Mouse (Mus musculus) left cerebral cortex, postnatal 36 days (tissue): Measurements from ENCODE around the gene Nin. TPM values are rescaled to one million over a fixed set of nuclear protein-coding genes. Genes with fewer than 3 reads are reported as not detected.

Source experiments
- DNase-seq, 2 experiments: peaks; one replicate each; pipeline ENCODE4 v3.0.0; 2021 to 2022; ENCODE audit warnings: low spot score in 2 of 2, mixed read lengths in 1 of 2
- intact Hi-C: fragments of 180-260 bp; cut with DNase I; formaldehyde crosslinking; loops from one replicate; pipeline ENCODE4 v1.15.1; 2025
- total RNA-seq, 2 experiments: library from RNA; stranded (reverse); gene quantifications; 2 replicates each; pipeline ENCODE4 v1.2.3; 2021

The Nin gene
- total RNA-seq, 2 experiments from 2014 or later: 54.4 to 72.2 TPM

GRCm38 (mm10) chr12:69977376-69977998, 136.0 kb downstream of the Nin start:
- no peak for DNase-seq
- intact Hi-C loops: no loop called here

GRCm38 (mm10) chr12:69976688-69977087, 136.8 kb downstream of the Nin start:
- no peak for DNase-seq
- intact Hi-C loops: no loop called here

DNA sequence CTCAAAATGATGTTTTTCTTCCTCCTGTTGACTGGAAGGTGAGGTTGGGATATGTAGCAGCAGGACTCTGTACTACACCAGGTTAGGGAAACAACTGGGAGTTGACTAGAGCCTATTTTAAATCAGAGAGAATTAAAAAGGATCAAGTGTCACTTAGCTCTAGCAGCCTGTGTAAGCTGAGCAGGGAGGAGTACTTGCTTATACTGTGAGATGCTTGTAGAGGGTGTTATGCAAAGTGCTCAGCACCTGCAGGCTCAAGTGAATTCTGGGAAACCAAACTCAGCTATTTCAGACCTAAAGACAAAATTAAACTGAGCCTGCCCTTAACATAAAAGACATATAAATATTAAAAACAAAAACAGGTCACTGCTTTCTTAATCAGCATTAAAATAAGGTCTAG, 139.9 kb downstream of the Nin start:
- intact Hi-C loops: no loop called here
- no peak for DNase-seq

DNA sequence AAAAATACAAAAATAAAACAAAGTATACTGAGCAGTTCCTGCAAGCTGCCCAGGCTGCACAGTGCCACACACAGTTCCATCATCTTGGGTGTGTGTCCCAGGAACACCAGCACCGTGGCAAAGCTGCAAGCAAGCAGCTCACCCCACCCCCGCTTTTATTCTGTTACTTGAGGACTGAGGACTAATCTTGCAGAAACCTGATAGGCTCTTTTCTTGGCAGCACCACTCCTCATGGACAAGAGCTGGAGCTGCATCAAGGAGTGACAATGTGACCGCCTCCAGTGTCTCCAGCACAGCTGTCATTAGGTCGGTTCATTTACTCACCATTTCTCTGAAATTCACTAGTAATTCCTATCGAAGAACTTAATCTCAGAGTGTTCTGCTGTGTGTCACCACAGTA, 145.4 kb downstream of the Nin start:
- intact Hi-C loops: no loop called here
- DNase-seq: no peak

- intact Hi-C loops: no loop called here
- DNase-seq: no peak
Measured at GRCm38 (mm10) chr12:69967112-69967511, 146.4 kb downstream of the Nin start.

- no peak for DNase-seq
- intact Hi-C loops: no loop called here
Measured at GRCm38 (mm10) chr12:69966071-69966470, 147.4 kb downstream of the Nin start.

GRCm38 (mm10) chr12:69965644-69966043, 147.9 kb downstream of the Nin start:
- no peak for DNase-seq
- intact Hi-C loops: no loop called here

DNA sequence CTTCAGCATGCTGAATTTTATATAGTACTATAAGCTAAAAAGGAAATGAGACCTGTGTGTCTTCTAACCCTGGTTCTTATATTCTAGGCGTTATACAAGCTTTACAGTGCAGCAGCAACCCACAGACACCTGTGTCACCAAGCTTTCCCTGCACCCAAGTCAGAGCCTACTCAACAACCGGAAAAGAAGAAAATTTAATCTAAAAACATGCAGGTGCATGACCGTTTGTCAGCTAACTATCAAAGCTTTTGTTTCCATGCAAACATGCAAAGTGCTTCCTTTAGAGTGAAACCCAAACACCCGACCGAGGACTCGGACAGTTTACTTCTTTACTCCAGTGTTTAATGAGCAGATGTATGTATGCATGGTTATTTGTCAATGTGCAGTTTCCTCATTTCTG, 150.4 kb downstream of the Nin start:
- intact Hi-C loops: loop anchor here (5.0 kb wide), 1 partner anchor 99 kb away; no protein-coding TSS in a partner anchor
- no peak for DNase-seq

- DNase-seq: peak; percentile 40 to 61
- intact Hi-C loops: loop anchor here (5.0 kb wide), 1 partner anchor 100 kb away; no protein-coding TSS in a partner anchor
Measured at GRCm38 (mm10) chr12:69962468-69962867, 151.0 kb downstream of the Nin start.

Other genes starting within 250 kb of the Nin start
- gene Atl1, start 221.1 kb downstream of the Nin start, total RNA-seq: 100 to 1,000 TPM; 223 to 259 TPM
- 10 to 100 TPM; 32.5 to 47.1 TPM for gene Map4k5, start 220.5 kb downstream of the Nin start, total RNA-seq
- 10 to 100 TPM; 18.8 to 22.2 TPM for gene Sav1, start 126.7 kb downstream of the Nin start, total RNA-seq
- under 1 TPM; 0.10 to 0.29 TPM for gene Abhd12b, start 40.4 kb upstream of the Nin start, total RNA-seq
- 1 to 10 TPM; 2.7 to 4.5 TPM for gene Pygl, start 117.8 kb upstream of the Nin start, total RNA-seq
- gene Trim9, start 233.9 kb upstream of the Nin start, total RNA-seq: 100 to 1,000 TPM; 329 to 436 TPM